Mouse (Mus musculus) limb, embryonic 15.5 days (tissue): ENCODE results near the gene Bak1. TPM values are rescaled to one million over a fixed set of nuclear protein-coding genes. Genes with fewer than 3 reads are reported as not detected.
"Not testable (repeated sequence)": the region's sequence is repeated elsewhere in the genome, so short reads cannot be mapped to it uniquely, and the experiment has no call there.

Experiments used
- ATAC-seq: fragments of 200-750 bp; cut with Nextera tagmentation; 2 replicates; pipeline ENCODE4 v1.8.0; 2017; ENCODE audit warnings: low read depth, moderate TSS enrichment; ENCODE audit not compliant: insufficient number of reproducible peaks, low FRiP score, low TSS enrichment
- H3K27ac ChIP-seq: fragments of 300-500 bp; sonication (generic); 2 replicates; pipeline ENCODE4 v1.5.1; 2015; ENCODE audit warnings: moderate library complexity, mild to moderate bottlenecking, inconsistent platforms
- H3K27me3 ChIP-seq: fragments of 300-500 bp; sonication (generic); 2 replicates; pipeline ENCODE4 v1.6.1; 2015; ENCODE audit warnings: inconsistent platforms
- H3K36me3 ChIP-seq: fragments of 300-500 bp; sonication (generic); 2 replicates; pipeline ENCODE4 v1.6.1; 2015; ENCODE audit warnings: inconsistent platforms
- H3K4me1 ChIP-seq: fragments of 300-500 bp; sonication (generic); 2 replicates; pipeline ENCODE4 v1.6.1; 2015; ENCODE audit warnings: inconsistent platforms
- H3K4me2 ChIP-seq: fragments of 300-500 bp; sonication (generic); 2 replicates; pipeline ENCODE4 v1.6.1; 2015; ENCODE audit warnings: mild to moderate bottlenecking, inconsistent platforms
- H3K4me3 ChIP-seq: fragments of 300-500 bp; sonication (generic); 2 replicates; pipeline ENCODE4 v1.5.1; 2015; ENCODE audit warnings: mild to moderate bottlenecking, inconsistent platforms
- H3K9ac ChIP-seq: fragments of 300-500 bp; sonication (generic); 2 replicates; pipeline ENCODE4 v1.6.1; 2015; ENCODE audit warnings: inconsistent platforms
- H3K9me3 ChIP-seq: fragments of 300-500 bp; sonication (generic); 2 replicates; pipeline ENCODE4 v1.6.1; 2016; ENCODE audit warnings: inconsistent platforms
- WGBS: fragments of 180-500 bp; shearing (Covaris S2); methylation state at CpG from one replicate; pipeline ENCODE4 v1.1.7; 2015; 5-methylcytosine and 5-hydroxymethylcytosine counted together
- polyA plus RNA-seq: library from polyadenylated mRNA; unstranded; fragments of >200 nt; fragmentation: Nextera tagmentation; extraction: Ambion mirVana; gene quantifications from 2 replicates; pipeline ENCODE4 v1.2.1, GENCODE M21; 2015

The Bak1 gene
- polyA plus RNA-seq, 1 experiment from 2014 or later, result 5.5 TPM

- WGBS, result 69% methylated on average over 8 of the region's 8 CpGs
- Histone ChIP-seq H3K36me3 (no peaks in the 10 kb centered on the region), H3K27me3 (no peaks in the 10 kb centered on the region), H3K9me3 (no peaks in the 10 kb centered on the region), H3K4me1 (peaks cover 8% of the 10 kb centered on the region; the same call in 1 of the 2 replicates), H3K27ac (no peak overlapping the region), H3K9ac (no peak overlapping the region), H3K4me2 (no peak overlapping the region), H3K4me3 (no peak overlapping the region)
- no peak for ATAC-seq
These were observed 33.2 kb downstream of the Bak1 start for GRCm38 (mm10) chr17:26995562-26995961.

GRCm38 (mm10) chr17:26995006-26995405 is 33.8 kb downstream of the Bak1 start:
- H3K27ac ChIP-seq, result 0 out of 2 replicates have a peak overlapping the region, but pooled peaks have one; percentile 3
- H3K4me2 ChIP-seq, result no peak overlapping the region

GRCm38 (mm10) chr17:26994410-26994809 is 34.4 kb downstream of the Bak1 start:
- no peak for ATAC-seq
- WGBS, result 72% methylated on average over 14 of the region's 14 CpGs

More at GRCm38 (mm10) chr17:26995006-26995405, 33.8 kb downstream of the Bak1 start:
- 0 out of 2 replicates have a peak, but pooled peaks cover 3% of the 10 kb centered on the region for H3K4me1 ChIP-seq
- no peak overlapping the region for H3K4me3 ChIP-seq
- no peaks in the 10 kb centered on the region for H3K27me3 ChIP-seq
- 77% methylated on average over 6 of the region's 6 CpGs for WGBS
- H3K9me3 ChIP-seq, result no peaks in the 10 kb centered on the region
- no peak overlapping the region for H3K9ac ChIP-seq
- no peak for ATAC-seq
- H3K36me3 ChIP-seq, result no peaks in the 10 kb centered on the region

GRCm38 (mm10) chr17:26990521-26990920 is 38.3 kb downstream of the Bak1 start:
- Histone ChIP-seq H3K4me2 (no peak overlapping the region), H3K4me1 (no peaks in the 10 kb centered on the region), H3K9me3 (no peaks in the 10 kb centered on the region), H3K36me3 (no peaks in the 10 kb centered on the region), H3K9ac (no peak overlapping the region), H3K4me3 (no peak overlapping the region), H3K27ac (no peak overlapping the region), H3K27me3 (no peaks in the 10 kb centered on the region)
- ATAC-seq, result no peak

More at GRCm38 (mm10) chr17:26994410-26994809, 34.4 kb downstream of the Bak1 start:
- Histone ChIP-seq H3K4me2 (no peak overlapping the region), H3K27ac (0 out of 2 replicates have a peak overlapping the region, but pooled peaks have one; percentile 3), H3K9ac (no peak overlapping the region), H3K9me3 (no peaks in the 10 kb centered on the region), H3K4me1 (0 out of 2 replicates have a peak, but pooled peaks cover 3% of the 10 kb centered on the region), H3K36me3 (no peaks in the 10 kb centered on the region), H3K4me3 (no peak overlapping the region), H3K27me3 (no peaks in the 10 kb centered on the region)

- no peaks in the 10 kb centered on the region for H3K27me3 ChIP-seq
- no peaks in the 10 kb centered on the region for H3K4me1 ChIP-seq
- WGBS, result 84% methylated on average over 10 of the region's 10 CpGs
- no peak overlapping the region for H3K4me2 ChIP-seq
- no peak overlapping the region for H3K9ac ChIP-seq
- H3K27ac ChIP-seq, result no peak overlapping the region
- ATAC-seq, result no peak
- H3K4me3 ChIP-seq, result no peak overlapping the region
- H3K9me3 ChIP-seq, result no peaks in the 10 kb centered on the region
- no peaks in the 10 kb centered on the region for H3K36me3 ChIP-seq
These were observed 43.2 kb downstream of the Bak1 start for GRCm38 (mm10) chr17:26985503-26986179.

- no peak overlapping the region for H3K4me2 ChIP-seq
- no peaks in the 10 kb centered on the region for H3K9me3 ChIP-seq
- no peaks in the 10 kb centered on the region for H3K4me1 ChIP-seq
- H3K27me3 ChIP-seq, result no peaks in the 10 kb centered on the region
- no peak overlapping the region for H3K4me3 ChIP-seq
- 93% methylated on average over 4 of the region's 4 CpGs for WGBS
- peaks cover 12% of the 10 kb centered on the region for H3K36me3 ChIP-seq
- H3K9ac ChIP-seq, result no peak overlapping the region
- H3K27ac ChIP-seq, result no peak overlapping the region
- no peak for ATAC-seq
These were observed 45.4 kb downstream of the Bak1 start for GRCm38 (mm10) chr17:26983382-26983781.

- Histone ChIP-seq H3K4me3 (no peak overlapping the region), H3K4me2 (no peak overlapping the region), H3K27ac (no peak overlapping the region), H3K27me3 (no peaks in the 10 kb centered on the region), H3K4me1 (0 out of 2 replicates have a peak, but pooled peaks cover 2% of the 10 kb centered on the region), H3K36me3 (peaks cover 31% of the 10 kb centered on the region), H3K9me3 (no peaks in the 10 kb centered on the region), H3K9ac (no peak overlapping the region)
- ATAC-seq, result no peak
- WGBS, result 68% methylated on average over 2 of the region's 2 CpGs
These were observed 47.8 kb downstream of the Bak1 start for GRCm38 (mm10) chr17:26981050-26981449.

- no peak for ATAC-seq
- Histone ChIP-seq H3K4me2 (no peak overlapping the region), H3K27ac (no peak overlapping the region), H3K9ac (no peak overlapping the region), H3K4me1 (peaks cover 8% of the 10 kb centered on the region), H3K9me3 (no peaks in the 10 kb centered on the region), H3K36me3 (peaks cover 45% of the 10 kb centered on the region), H3K27me3 (no peaks in the 10 kb centered on the region), H3K4me3 (no peak overlapping the region)
- 74% methylated on average over 2 of the region's 2 CpGs for WGBS
These were observed 49.4 kb downstream of the Bak1 start for GRCm38 (mm10) chr17:26979426-26979825.

GRCm38 (mm10) chr17:26977354-26977753 is 51.5 kb downstream of the Bak1 start:
- H3K4me3 ChIP-seq, ATAC-seq, H3K9me3 ChIP-seq, H3K9ac ChIP-seq, H3K27me3 ChIP-seq, H3K27ac ChIP-seq, H3K4me2 ChIP-seq: not testable (repeated sequence)
- WGBS, result 92% methylated on average over 6 of the region's 6 CpGs
- peaks cover 20% of the 10 kb centered on the region for H3K4me1 ChIP-seq
- peaks cover 48% of the 10 kb centered on the region for H3K36me3 ChIP-seq

GRCm38 (mm10) chr17:26975415-26975814 is 53.4 kb downstream of the Bak1 start:
- Histone ChIP-seq H3K4me3 (no peak overlapping the region), H3K36me3 (peaks cover 48% of the 10 kb centered on the region), H3K4me1 (peaks cover 39% of the 10 kb centered on the region), H3K9me3 (no peaks in the 10 kb centered on the region), H3K27ac (no peak overlapping the region), H3K9ac (no peak overlapping the region), H3K27me3 (no peaks in the 10 kb centered on the region), H3K4me2 (no peak overlapping the region)
- ATAC-seq, result no peak

- no peaks in the 10 kb centered on the region for H3K27me3 ChIP-seq
- ATAC-seq, result no peak
- H3K27ac ChIP-seq, result no peak overlapping the region
- no peaks in the 10 kb centered on the region for H3K9me3 ChIP-seq
- H3K9ac ChIP-seq, result 0 out of 2 replicates have a peak overlapping the region, but pooled peaks have one; percentile 14
- H3K36me3 ChIP-seq, result peaks cover 45% of the 10 kb centered on the region
- WGBS, result 95% methylated on average over 15 of the region's 15 CpGs
- H3K4me2 ChIP-seq, result peak overlapping the region; percentile 82; the same call in 1 of the 2 replicates
- H3K4me3 ChIP-seq, result no peak overlapping the region
- peaks cover 44% of the 10 kb centered on the region for H3K4me1 ChIP-seq
These were observed 54.3 kb downstream of the Bak1 start for GRCm38 (mm10) chr17:26974547-26974946.

- Histone ChIP-seq H3K36me3 (peaks cover 44% of the 10 kb centered on the region), H3K4me1 (peaks cover 44% of the 10 kb centered on the region), H3K4me3 (peak within 1 kb of the TSS; percentile 95), H3K9ac (peak within 1 kb of the TSS; percentile 80), H3K27me3 (no peaks in the 10 kb centered on the region), H3K4me2 (peak within 1 kb of the TSS; percentile 82), H3K9me3 (no peaks in the 10 kb centered on the region), H3K27ac (peak within 1 kb of the TSS; percentile 90)
- peak; percentile 98 for ATAC-seq
- WGBS, result under 1% methylated on average over 75 of the region's 75 CpGs
These were observed 55.9 kb downstream of the Bak1 start, which contains the start of gene Zbtb9 for GRCm38 (mm10) chr17:26972703-26973574. TSS of gene Zbtb9 (plus strand) at chr17:26973167.
